Mouse (Mus musculus): ENCODE results near the gene Gm2888.
"Not testable (repeated sequence)": the region's sequence is repeated elsewhere in the genome, so short reads cannot be mapped to it uniquely, and the experiment has no call there.

The Gm2888 gene

GRCm38 (mm10) chr14:3029702-3030101, at the start of gene Gm2888:
Gene Gm2888, plus strand, starts transcription at chr14:3030002.
- not testable (repeated sequence) for DNase-seq

- DNase-seq, result not testable (repeated sequence)
Observed at GRCm38 (mm10) chr14:3048727-3049512, 19.1 kb downstream of the Gm2888 start, which contains the start of gene Gm2897. Gene Gm2897, plus strand, starts transcription at chr14:3049285.

DNA sequence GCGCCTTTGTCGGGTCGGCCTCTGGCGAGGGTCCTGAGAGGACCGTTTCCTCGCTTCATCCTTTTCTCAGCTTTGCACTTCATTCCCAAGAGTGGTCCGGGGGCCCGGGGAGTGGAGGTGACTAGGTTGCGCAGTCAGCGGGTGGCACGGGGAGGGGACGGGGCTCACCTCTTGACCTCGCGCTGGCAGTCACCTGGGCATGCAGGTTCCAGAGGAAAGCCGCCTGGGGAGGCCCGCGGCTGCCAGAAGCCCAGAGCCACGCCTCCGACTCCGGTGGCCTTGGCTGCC, 19.7 kb downstream of the Gm2888 start:
- peak; percentile 0 for DNase-seq

DNA sequence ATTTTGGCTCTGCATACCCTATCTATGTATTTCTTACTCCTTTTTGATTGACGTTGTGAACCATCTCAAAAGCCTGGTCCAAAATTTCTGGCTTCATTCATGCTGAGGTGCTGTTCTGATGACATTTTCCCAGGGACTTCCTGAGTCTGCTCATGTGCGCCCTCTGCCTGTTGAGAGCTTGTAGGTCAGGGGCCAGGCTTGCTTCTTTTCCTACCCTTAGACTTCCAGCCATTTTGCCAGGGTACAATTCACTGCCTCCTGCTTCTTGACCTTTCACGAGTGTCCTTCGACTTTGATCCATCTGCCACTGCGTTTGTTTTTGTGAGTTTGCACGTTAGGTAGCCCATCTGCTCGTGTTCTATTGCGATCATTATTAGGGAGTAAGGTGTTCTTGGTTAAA, 20.3 kb downstream of the Gm2888 start:
- DNase-seq, result not testable (repeated sequence)

Data from thymus, postnatal 25 days (tissue).